Mouse (Mus musculus): ENCODE results near the gene Muc1. TPM values are rescaled to one million over a fixed set of nuclear protein-coding genes. Genes with fewer than 3 reads are reported as not detected.

The Muc1 gene
- polyA plus RNA-seq (2015; fragmentation: Nextera tagmentation; extraction: Ambion mirVana), result 1.2 and 1.6 TPM in 2 replicates

GRCm38 (mm10) chr3:89228836-89229235 lies at the start of gene Muc1:
Muc1 (plus strand) TSS chr3:89229057.
- peak within 1 kb of the TSS; percentile 67 for H3K4me2 ChIP-seq
- peak within 1 kb of the TSS; percentile 41 for H3K4me3 ChIP-seq
- no peak for ATAC-seq (ENCODE audit: low FRiP score, low read depth)
- 39% methylated on average over 10 of the region's 10 CpGs for WGBS
- H3K36me3 ChIP-seq, result peaks cover 5% of the 10 kb centered on the region; the same call in 1 of the 2 replicates
- peak within 1 kb of the TSS; percentile 84 for H3K27ac ChIP-seq (replicated peaks)
- no peaks in the 10 kb centered on the region for H3K27me3 ChIP-seq
- no peaks in the 10 kb centered on the region for H3K9me3 ChIP-seq
- peak within 1 kb of the TSS; percentile 30; the same call in 1 of the 2 replicates for H3K9ac ChIP-seq
- peaks cover 51% of the 10 kb centered on the region for H3K4me1 ChIP-seq (replicated peaks)

GRCm38 (mm10) chr3:89181749-89182500 lies 46.9 kb upstream of the Muc1 start:
- Histone ChIP-seq H3K27ac (replicated peaks) (0 out of 2 replicates have a peak overlapping the region, but pooled peaks have one; percentile 91), H3K9me3 (no peaks in the 10 kb centered on the region), H3K27me3 (no peaks in the 10 kb centered on the region), H3K4me3 (no peak overlapping the region), H3K36me3 (peaks cover 30% of the 10 kb centered on the region), H3K4me1 (replicated peaks) (peaks cover 40% of the 10 kb centered on the region), H3K9ac (no peak overlapping the region), H3K4me2 (no peak overlapping the region)
- ATAC-seq (ENCODE audit: low FRiP score, low read depth), result no peak
- 94% methylated on average over 27 of the region's 27 CpGs for WGBS

GRCm38 (mm10) chr3:89182531-89183057 lies 46.3 kb upstream of the Muc1 start:
- Histone ChIP-seq H3K36me3 (peaks cover 30% of the 10 kb centered on the region), H3K9me3 (no peaks in the 10 kb centered on the region), H3K9ac (no peak overlapping the region; the same call in 1 of the 2 replicates), H3K27ac (replicated peaks) (peak overlapping the region; percentile 91), H3K27me3 (no peaks in the 10 kb centered on the region), H3K4me2 (peak overlapping the region; percentile 87), H3K4me1 (replicated peaks) (peaks cover 40% of the 10 kb centered on the region), H3K4me3 (peak overlapping the region; percentile 53)
- WGBS, result 53% methylated on average over 7 of the region's 7 CpGs
- ATAC-seq (ENCODE audit: low FRiP score, low read depth), result peak; percentile 24; the same call in 1 of the 2 replicates

GRCm38 (mm10) chr3:89183058-89183958 lies 45.5 kb upstream of the Muc1 start, which contains the start of gene Fam189b:
Fam189b (plus strand) TSS chr3:89183143.
- Histone ChIP-seq H3K36me3 (peaks cover 35% of the 10 kb centered on the region), H3K4me2 (peak within 1 kb of the TSS; percentile 87), H3K27ac (replicated peaks) (peak within 1 kb of the TSS; percentile 91), H3K4me3 (peak within 1 kb of the TSS; percentile 53), H3K27me3 (no peaks in the 10 kb centered on the region), H3K4me1 (replicated peaks) (peaks cover 35% of the 10 kb centered on the region), H3K9me3 (no peaks in the 10 kb centered on the region), H3K9ac (peak within 1 kb of the TSS; percentile 82)
- peak; percentile 93 for ATAC-seq (ENCODE audit: low FRiP score, low read depth)
- 6% methylated on average over 39 of the region's 39 CpGs for WGBS

GRCm38 (mm10) chr3:89183959-89184315 lies 44.9 kb upstream of the Muc1 start:
- peak; percentile 6; the same call in 1 of the 2 replicates for ATAC-seq (ENCODE audit: low FRiP score, low read depth)
- Histone ChIP-seq H3K27ac (replicated peaks) (peak overlapping the region; percentile 91), H3K4me1 (replicated peaks) (peaks cover 29% of the 10 kb centered on the region), H3K4me2 (peak overlapping the region; percentile 87), H3K9me3 (no peaks in the 10 kb centered on the region), H3K36me3 (peaks cover 39% of the 10 kb centered on the region), H3K9ac (peak overlapping the region; percentile 82), H3K27me3 (no peaks in the 10 kb centered on the region), H3K4me3 (peak overlapping the region; percentile 53)
- WGBS, result 59% methylated on average over 6 of the region's 6 CpGs

GRCm38 (mm10) chr3:89187197-89187596 lies 41.7 kb upstream of the Muc1 start:
- WGBS, result 36% methylated on average over 23 of the region's 23 CpGs
- Histone ChIP-seq H3K27ac (replicated peaks) (no peak overlapping the region), H3K4me3 (no peak overlapping the region), H3K36me3 (peaks cover 9% of the 10 kb centered on the region), H3K27me3 (no peaks in the 10 kb centered on the region), H3K4me2 (no peak overlapping the region), H3K4me1 (replicated peaks) (peaks cover 25% of the 10 kb centered on the region), H3K9ac (no peak overlapping the region), H3K9me3 (no peaks in the 10 kb centered on the region)
- ATAC-seq (ENCODE audit: low FRiP score, low read depth), result no peak

- Histone ChIP-seq H3K4me3 (no peak overlapping the region), H3K4me2 (no peak overlapping the region), H3K27me3 (no peaks in the 10 kb centered on the region), H3K9me3 (no peaks in the 10 kb centered on the region), H3K27ac (replicated peaks) (no peak overlapping the region), H3K9ac (no peak overlapping the region), H3K4me1 (replicated peaks) (peaks cover 22% of the 10 kb centered on the region), H3K36me3 (peaks cover 9% of the 10 kb centered on the region)
- WGBS, result 63% methylated on average over 18 of the region's 18 CpGs
- ATAC-seq (ENCODE audit: low FRiP score, low read depth), result no peak
Observed at GRCm38 (mm10) chr3:89187690-89188477, 41.0 kb upstream of the Muc1 start.

- ATAC-seq (ENCODE audit: low FRiP score, low read depth), result no peak
- Histone ChIP-seq H3K4me2 (no peak overlapping the region), H3K9ac (no peak overlapping the region), H3K36me3 (peaks cover 9% of the 10 kb centered on the region), H3K27me3 (no peaks in the 10 kb centered on the region), H3K27ac (replicated peaks) (no peak overlapping the region), H3K9me3 (no peaks in the 10 kb centered on the region), H3K4me3 (no peak overlapping the region), H3K4me1 (replicated peaks) (peaks cover 19% of the 10 kb centered on the region)
- 62% methylated on average over 12 of the region's 12 CpGs for WGBS
Observed at GRCm38 (mm10) chr3:89188478-89188875, 40.4 kb upstream of the Muc1 start.

GRCm38 (mm10) chr3:89190436-89190835 lies 38.4 kb upstream of the Muc1 start:
- Histone ChIP-seq H3K27me3 (no peaks in the 10 kb centered on the region), H3K4me3 (no peak overlapping the region), H3K36me3 (peaks cover 9% of the 10 kb centered on the region), H3K27ac (replicated peaks) (no peak overlapping the region), H3K9me3 (no peaks in the 10 kb centered on the region), H3K9ac (no peak overlapping the region), H3K4me1 (replicated peaks) (no peaks in the 10 kb centered on the region), H3K4me2 (no peak overlapping the region)
- WGBS, result 90% methylated on average over 8 of the region's 8 CpGs
- ATAC-seq (ENCODE audit: low FRiP score, low read depth), result no peak

GRCm38 (mm10) chr3:89193351-89193750 lies 35.5 kb upstream of the Muc1 start:
- 65% methylated on average over 1 of the region's 1 CpGs for WGBS
- Histone ChIP-seq H3K27me3 (no peaks in the 10 kb centered on the region), H3K9me3 (no peaks in the 10 kb centered on the region), H3K27ac (replicated peaks) (no peak overlapping the region), H3K4me2 (no peak overlapping the region), H3K9ac (no peak overlapping the region), H3K4me3 (no peak overlapping the region), H3K4me1 (replicated peaks) (peaks cover 8% of the 10 kb centered on the region), H3K36me3 (peaks cover 3% of the 10 kb centered on the region)
- no peak for ATAC-seq (ENCODE audit: low FRiP score, low read depth)

- H3K4me2 ChIP-seq, result no peak overlapping the region
- no peak overlapping the region for H3K9ac ChIP-seq
- no peaks in the 10 kb centered on the region for H3K27me3 ChIP-seq
- H3K4me3 ChIP-seq, result no peak overlapping the region
- peaks cover 8% of the 10 kb centered on the region for H3K4me1 ChIP-seq (replicated peaks)
- ATAC-seq (ENCODE audit: low FRiP score, low read depth), result no peak
- 88% methylated on average over 2 of the region's 2 CpGs for WGBS
- no peaks in the 10 kb centered on the region; the same call in 1 of the 2 replicates for H3K36me3 ChIP-seq
- no peaks in the 10 kb centered on the region for H3K9me3 ChIP-seq
- no peak overlapping the region for H3K27ac ChIP-seq (replicated peaks)
Observed at GRCm38 (mm10) chr3:89193853-89194252, 35.0 kb upstream of the Muc1 start.

All from hindbrain, embryonic 15.5 days (tissue).